Mouse (Mus musculus) midbrain, embryonic 16.5 days (tissue): ENCODE measurements at regions not wholly inside any gene's neighbourhood (a gene's known extent, or its start where the extent isn't known, plus 50 kb on each side); places are given as distances from the start of the nearest gene placed in this dataset.

Experiments
- ATAC-seq: fragments of 200-750 bp; cut with Nextera tagmentation; 2 replicates; pipeline ENCODE4 v1.8.0; 2017; ENCODE audit warnings: moderate TSS enrichment
- H3K27ac ChIP-seq: fragments of 300-500 bp; sonication (generic); 2 replicates; pipeline ENCODE4 v1.5.1; 2014; ENCODE audit warnings: mild to moderate bottlenecking, low read length, mixed read lengths
- H3K27me3 ChIP-seq: fragments of 300-500 bp; sonication (generic); 2 replicates; pipeline ENCODE4 v1.6.1; 2014; ENCODE audit warnings: low read depth, low read length, mixed read lengths; ENCODE audit not compliant: control insufficient read depth, insufficient read depth
- H3K36me3 ChIP-seq: fragments of 300-500 bp; sonication (generic); 2 replicates; pipeline ENCODE4 v1.6.1; 2014; ENCODE audit warnings: mild to moderate bottlenecking, low read length, moderate library complexity, mixed read lengths; ENCODE audit not compliant: control insufficient read depth, insufficient read depth
- H3K4me1 ChIP-seq: fragments of 300-500 bp; sonication (generic); 2 replicates; pipeline ENCODE4 v1.6.1; 2014; ENCODE audit warnings: mild to moderate bottlenecking, low read length, mixed read lengths; ENCODE audit not compliant: control insufficient read depth, insufficient read depth
- H3K4me2 ChIP-seq: fragments of 300-500 bp; sonication (generic); 2 replicates; pipeline ENCODE4 v1.6.1; 2014; ENCODE audit warnings: mild to moderate bottlenecking, low read length, mixed read lengths
- H3K4me3 ChIP-seq: fragments of 300-500 bp; sonication (generic); 2 replicates; pipeline ENCODE4 v1.5.1; 2014; ENCODE audit warnings: low read depth, mild to moderate bottlenecking, low read length, moderate library complexity, mixed read lengths
- H3K9ac ChIP-seq: fragments of 300-500 bp; sonication (generic); 2 replicates; pipeline ENCODE4 v1.6.1; 2014; ENCODE audit warnings: low read depth, low read length, mixed read lengths
- H3K9me3 ChIP-seq: fragments of 300-500 bp; sonication (generic); replicated peaks from 2 replicates; pipeline ENCODE4 v1.6.1; 2014; ENCODE audit warnings: mild to moderate bottlenecking, low read length, mixed read lengths; ENCODE audit not compliant: control insufficient read depth, poor library complexity, severe bottlenecking
- WGBS: fragments of 180-500 bp; shearing (Covaris S2); extraction: QIAGEN DNeasy Blood & Tissue Kit; methylation state at CpG from one replicate; pipeline ENCODE4 v1.1.7; 2014; 5-methylcytosine and 5-hydroxymethylcytosine counted together

GRCm38 (mm10) chr3:132035176-132035575, 49.9 kb upstream of the Dkk2 start:
- no peak overlapping the region for H3K27ac ChIP-seq
- no peak for ATAC-seq
- H3K4me1 ChIP-seq: peaks cover 9% of the 10 kb centered on the region
- H3K9me3 ChIP-seq: no peaks in the 10 kb centered on the region
- 82% methylated on average over 2 of the region's 2 CpGs for WGBS
- H3K4me2 ChIP-seq: no peak overlapping the region
- H3K36me3 ChIP-seq: no peaks in the 10 kb centered on the region
- no peaks in the 10 kb centered on the region for H3K27me3 ChIP-seq
- no peak overlapping the region for H3K4me3 ChIP-seq
- H3K9ac ChIP-seq: no peak overlapping the region
